Comparison of ENCODE assay signal across 9 mouse cellular contexts in the genomic region with DNA sequence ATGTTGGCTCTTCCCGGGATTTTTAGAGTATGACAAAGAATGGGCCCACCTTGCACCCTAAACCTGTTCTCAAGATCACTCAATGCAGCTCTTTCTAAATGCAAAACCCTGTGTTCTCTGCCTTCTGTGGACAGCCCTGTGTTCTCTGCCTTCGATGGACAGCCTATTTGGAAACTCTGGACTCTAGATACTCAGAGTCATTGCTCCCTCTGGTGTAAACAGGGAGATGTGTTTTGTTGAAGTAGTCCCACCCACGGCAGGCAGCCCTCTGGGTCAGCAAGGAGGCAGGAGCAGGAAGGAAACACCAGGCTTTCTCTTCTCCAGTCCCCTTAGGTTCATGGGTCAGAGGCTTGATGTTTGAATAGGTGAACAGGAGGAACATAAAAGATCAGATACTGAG. TPM values are rescaled to one million over a fixed set of nuclear protein-coding genes. Genes with fewer than 3 reads are reported as not detected.
A peak's percentile ranks its signal among the peaks of the same experiment; 100 is the strongest.
DNase-seq lines count a peak whose midpoint lies in the region; ATAC-seq lines count a peak whose summit lies in the region.
"Had no signal": no experiment of that assay in that cellular context is flagged by ENCODE, and none has a peak within 500 bp of the region (broad histone marks: within the 10 kb centered on the region; RNA-seq: fewer than 3 reads in every experiment).

No protein-coding gene starts in this region.

- no peaks in the 10 kb centered on the region for H3K36me3 ChIP-seq in stomach, embryonic 16.5 days (ENCODE audit: control insufficient read depth, insufficient read depth, low read length)
- H3K36me3 ChIP-seq in forebrain, embryonic 16.5 days (ENCODE audit: control insufficient read depth, insufficient read depth): no peaks in the 10 kb centered on the region

- H3K4me2 ChIP-seq in stomach, embryonic 16.5 days (ENCODE audit: low read depth, low read length): no peak overlapping the region
- no peak overlapping the region for H3K4me2 ChIP-seq in forebrain, embryonic 16.5 days (ENCODE audit: low read length)

- H3K4me1 ChIP-seq in stomach, embryonic 16.5 days (ENCODE audit: control insufficient read depth, insufficient read depth, low read length): no peaks in the 10 kb centered on the region
- no peaks in the 10 kb centered on the region for H3K4me1 ChIP-seq in forebrain, embryonic 16.5 days (replicated peaks; ENCODE audit: control insufficient read depth, insufficient read depth, low read length)

- no peak overlapping the region for H3K9ac ChIP-seq in stomach, embryonic 16.5 days (ENCODE audit: low read length)
- no peak overlapping the region for H3K9ac ChIP-seq in forebrain, embryonic 16.5 days (replicated peaks; ENCODE audit: low read depth, low read length)

- peak; percentile 18 for DNase-seq in left cerebral cortex, postnatal 4 days
- no peak for DNase-seq in left cerebral cortex, adult 8-10 months (ENCODE audit: low spot score in 2 of 2)
- peak; percentile 48 for DNase-seq in brain, adult 2 months (ENCODE audit: low read depth, low spot score)
- DNase-seq in heart, adult 8-10 months (ENCODE audit: low spot score): peak; percentile 49
- DNase-seq in kidney, postnatal 36 days: peak; percentile 54 to 63
- DNase-seq in right cerebral cortex, postnatal 14 days: no peak

- no peak overlapping the region for H3K27ac ChIP-seq in stomach, embryonic 16.5 days (ENCODE audit: low read length)
- no peak overlapping the region for H3K27ac ChIP-seq in forebrain, embryonic 16.5 days (ENCODE audit: low read length)

- intact Hi-C loops in left cerebral cortex, postnatal 4 days (cut with DNase I): no loop called here

- H3K27me3 ChIP-seq in stomach, embryonic 16.5 days (ENCODE audit: control insufficient read depth, insufficient read depth, low read length): no peaks in the 10 kb centered on the region
- no peaks in the 10 kb centered on the region for H3K27me3 ChIP-seq in forebrain, embryonic 16.5 days (replicated peaks; ENCODE audit: control insufficient read depth, insufficient read depth, low read length)

- 17% methylated on average over 3 of the region's 3 CpGs for WGBS in stomach, embryonic 16.5 days
- 36% methylated on average over 3 of the region's 3 CpGs for WGBS in forebrain, embryonic 16.5 days

- H3K4me3 ChIP-seq in stomach, embryonic 16.5 days (replicated peaks; ENCODE audit: low read length): no peak overlapping the region
- no peak overlapping the region for H3K4me3 ChIP-seq in forebrain, embryonic 16.5 days (replicated peaks; ENCODE audit: low read length)

- H3K9me3 ChIP-seq in stomach, embryonic 16.5 days (replicated peaks; ENCODE audit: control insufficient read depth, low read length): no peaks in the 10 kb centered on the region
- H3K9me3 ChIP-seq in forebrain, embryonic 16.5 days (ENCODE audit: control insufficient read depth, low read length): no peaks in the 10 kb centered on the region

- ATAC-seq in stomach, embryonic 16.5 days (ENCODE audit: insufficient read depth, low FRiP score): peak; percentile 47; the same call in 1 of the 2 replicates
- no peak for ATAC-seq in forebrain, embryonic 16.5 days

RNA-seq across cellular contexts. Expression of a gene that starts 32.3 kb away (rescaled TPM):
- 100 to 1,000 TPM; 233 to 236 TPM for total RNA-seq in left cerebral cortex, postnatal 4 days (2021)
- total RNA-seq in left cerebral cortex, adult 8-10 months (2022): 100 to 1,000 TPM; 485 to 551 (median 491) TPM
- total RNA-seq in heart, adult 8-10 months (2022): 10 to 100 TPM; 25.1 to 32.5 (median 29.6) TPM
- 22.7 and 24.6 TPM in 2 replicates for polyA plus RNA-seq in stomach, embryonic 16.5 days (2015; fragmentation: Nextera tagmentation; extraction: Ambion mirVana)
- polyA plus RNA-seq in forebrain, embryonic 16.5 days (2015; fragmentation: Nextera tagmentation; extraction: Ambion mirVana): 35.4 and 43.9 TPM in 2 replicates

RNA-seq across cellular contexts. Expression of a gene that starts 44.0 kb away (rescaled TPM):
- not detected for total RNA-seq in left cerebral cortex, postnatal 4 days (2021)
- not detected for total RNA-seq in left cerebral cortex, adult 8-10 months (2022)
- not detected for total RNA-seq in heart, adult 8-10 months (2022)
- not detected in 2 replicates for polyA plus RNA-seq in stomach, embryonic 16.5 days (2015; fragmentation: Nextera tagmentation; extraction: Ambion mirVana)
- polyA plus RNA-seq in forebrain, embryonic 16.5 days (2015; fragmentation: Nextera tagmentation; extraction: Ambion mirVana): not detected in 2 replicates
- polyA plus RNA-seq: intestine, embryonic 14.5 days had no signal

Comparison
In these comparisons a context has a peak if more than half of its experiments do, and no peak if none do; other contexts are left out.
1. DNase-seq: peak in left cerebral cortex, postnatal 4 days (single experiment), brain, adult 2 months (single experiment), heart, adult 8-10 months (single experiment) and kidney, postnatal 36 days (2 of 2); none in left cerebral cortex, adult 8-10 months (0 of 2) and right cerebral cortex, postnatal 14 days (single experiment).
2. RNA of a gene that starts 32.3 kb away (total RNA-seq): 485 to 551 TPM in left cerebral cortex, adult 8-10 months and 233 to 236 TPM in left cerebral cortex, postnatal 4 days; 25.1 to 32.5 TPM in heart, adult 8-10 months; every median in the first group is over 4 times any median in the second.